Mouse (Mus musculus): Measurements from ENCODE around the gene Olfr876. TPM values are rescaled to one million over a fixed set of nuclear protein-coding genes. Genes with fewer than 3 reads are reported as not detected.

The Olfr876 gene
- total and polyA plus RNA-seq, 2 experiments from 2014 or later: not detected

GRCm38 (mm10) chr9:37849267-37849666 is 46.4 kb downstream of the Olfr876 start:
- Histone ChIP-seq H3K4me1 (ENCODE audit: insufficient read depth) (no peaks in the 10 kb centered on the region), H3K9ac (no peak overlapping the region), H3K36me3 (ENCODE audit: insufficient read depth) (no peaks in the 10 kb centered on the region), H3K27ac (ENCODE audit: low read depth, low read length) (no peak overlapping the region), H3K4me3 (ENCODE audit: low read depth, low read length) (no peak overlapping the region), H3K9me3 (ENCODE audit: low read length) (no peaks in the 10 kb centered on the region), H3K27me3 (ENCODE audit: insufficient read depth, low read length) (no peaks in the 10 kb centered on the region), H3K4me2 (ENCODE audit: low read depth) (no peak overlapping the region)
- WGBS: 73% methylated on average over 2 of the region's 2 CpGs
- DNase-seq (no peak), ATAC-seq (no peak)
- no peak for TF ChIP-seq CTCF (IDR thresholded peaks at IDR 0.05; ENCODE audit: low read depth)

- no peak within 1 kb of the TSS for H3K4me3 ChIP-seq (ENCODE audit: low read depth, low read length)
- DNase-seq (no peak), ATAC-seq (no peak)
- TF ChIP-seq CTCF (IDR thresholded peaks at IDR 0.05; ENCODE audit: low read depth): no peak
- no peaks in the 10 kb centered on the region for H3K4me1 ChIP-seq (ENCODE audit: insufficient read depth)
- 87% methylated on average over 4 of the region's 4 CpGs for WGBS
- no peaks in the 10 kb centered on the region for H3K9me3 ChIP-seq (ENCODE audit: low read length)
- H3K27me3 ChIP-seq (ENCODE audit: insufficient read depth, low read length): no peaks in the 10 kb centered on the region
- no peaks in the 10 kb centered on the region for H3K36me3 ChIP-seq (ENCODE audit: insufficient read depth)
- no peak within 1 kb of the TSS for H3K27ac ChIP-seq (ENCODE audit: low read depth, low read length)
- no peak within 1 kb of the TSS for H3K4me2 ChIP-seq (ENCODE audit: low read depth)
- no peak within 1 kb of the TSS for H3K9ac ChIP-seq
Observed at GRCm38 (mm10) chr9:37853969-37854368, 51.1 kb downstream of the Olfr876 start, which contains the start of gene Olfr877. Gene Olfr877, plus strand, starts transcription at chr9:37854269.

Other genes with a start within 250 kb of the Olfr876 start
- gene Siae, start 247.3 kb upstream of the Olfr876 start, total RNA-seq (2014; rRNA removed): 9.2 and 13.8 TPM in 2 replicates
- gene Siae, start 247.3 kb upstream of the Olfr876 start, polyA plus RNA-seq (2015; fragmentation: Nextera tagmentation; extraction: Ambion mirVana): 8.9 and 13.7 TPM in 2 replicates
- 2.4 and 5.3 TPM in 2 replicates for gene Spa17, start 189.3 kb upstream of the Olfr876 start, total RNA-seq (2014; rRNA removed)
- gene Spa17, start 189.3 kb upstream of the Olfr876 start, polyA plus RNA-seq (2015; fragmentation: Nextera tagmentation; extraction: Ambion mirVana): 10.2 and 10.8 TPM in 2 replicates
- 63.5 and 72.6 TPM in 2 replicates for gene Tbrg1, start 145.7 kb upstream of the Olfr876 start, total RNA-seq (2014; rRNA removed)
- gene Tbrg1, start 145.7 kb upstream of the Olfr876 start, polyA plus RNA-seq (2015; fragmentation: Nextera tagmentation; extraction: Ambion mirVana): 84.3 and 97.0 TPM in 2 replicates
- gene Panx3, start 133.8 kb upstream of the Olfr876 start, total RNA-seq (2014; rRNA removed): 0.08 and 1.8 TPM in 2 replicates
- gene Panx3, start 133.8 kb upstream of the Olfr876 start, polyA plus RNA-seq (2015; fragmentation: Nextera tagmentation; extraction: Ambion mirVana): not detected in 2 replicates
- not detected in 2 replicates for gene Olfr160, start 86.8 kb upstream of the Olfr876 start, total RNA-seq (2014; rRNA removed)
- gene Olfr160, start 86.8 kb upstream of the Olfr876 start, polyA plus RNA-seq (2015; fragmentation: Nextera tagmentation; extraction: Ambion mirVana): not detected in 2 replicates
- gene Olfr874, start 57.9 kb upstream of the Olfr876 start, total RNA-seq (2014; rRNA removed): not detected in 2 replicates
- not detected in 2 replicates for gene Olfr874, start 57.9 kb upstream of the Olfr876 start, polyA plus RNA-seq (2015; fragmentation: Nextera tagmentation; extraction: Ambion mirVana)
- not detected in 2 replicates for gene Olfr875, start 31.2 kb upstream of the Olfr876 start, total RNA-seq (2014; rRNA removed)
- gene Olfr875, start 31.2 kb upstream of the Olfr876 start, polyA plus RNA-seq (2015; fragmentation: Nextera tagmentation; extraction: Ambion mirVana): 0.16 TPM in 1 of 2 replicates, not detected in the other
- gene Olfr877, start 51.2 kb downstream of the Olfr876 start, total RNA-seq (2014; rRNA removed): not detected in 2 replicates
- gene Olfr877, start 51.2 kb downstream of the Olfr876 start, polyA plus RNA-seq (2015; fragmentation: Nextera tagmentation; extraction: Ambion mirVana): 0.11 TPM in 1 of 2 replicates, not detected in the other
- gene Olfr145, start 93.7 kb downstream of the Olfr876 start, total RNA-seq (2014; rRNA removed): not detected in 2 replicates
- not detected in 2 replicates for gene Olfr145, start 93.7 kb downstream of the Olfr876 start, polyA plus RNA-seq (2015; fragmentation: Nextera tagmentation; extraction: Ambion mirVana)
- gene Olfr878, start 114.8 kb downstream of the Olfr876 start, total RNA-seq (2014; rRNA removed): not detected in 2 replicates
- not detected in 2 replicates for gene Olfr878, start 114.8 kb downstream of the Olfr876 start, polyA plus RNA-seq (2015; fragmentation: Nextera tagmentation; extraction: Ambion mirVana)
- not detected in 2 replicates for gene Olfr881, start 188.8 kb downstream of the Olfr876 start, total RNA-seq (2014; rRNA removed)
- gene Olfr881, start 188.8 kb downstream of the Olfr876 start, polyA plus RNA-seq (2015; fragmentation: Nextera tagmentation; extraction: Ambion mirVana): not detected in 2 replicates
- gene Olfr883, start 222.8 kb downstream of the Olfr876 start, total RNA-seq (2014; rRNA removed): not detected in 2 replicates
- gene Olfr883, start 222.8 kb downstream of the Olfr876 start, polyA plus RNA-seq (2015; fragmentation: Nextera tagmentation; extraction: Ambion mirVana): not detected in 2 replicates
- gene Olfr884, start 243.5 kb downstream of the Olfr876 start, total RNA-seq (2014; rRNA removed): not detected in 2 replicates
- gene Olfr884, start 243.5 kb downstream of the Olfr876 start, polyA plus RNA-seq (2015; fragmentation: Nextera tagmentation; extraction: Ambion mirVana): not detected in 2 replicates

All from forebrain, postnatal 0 days (tissue).